Mouse (Mus musculus) heart, embryonic 12.5 days (tissue): ENCODE measurements around the gene Rragc. TPM values are rescaled to one million over a fixed set of nuclear protein-coding genes. Genes with fewer than 3 reads are reported as not detected.
"Not testable (repeated sequence)": the region's sequence is repeated elsewhere in the genome, so short reads cannot be mapped to it uniquely, and the experiment has no call there.

Source experiments
- ATAC-seq: fragments of 200-750 bp; cut with Nextera tagmentation; 2 replicates; pipeline ENCODE4 v1.8.0; 2017; ENCODE audit warnings: moderate TSS enrichment, moderate library complexity; ENCODE audit not compliant: insufficient number of reproducible peaks, low FRiP score
- H3K27ac ChIP-seq: fragments of 300-500 bp; sonication (generic); 2 replicates; pipeline ENCODE4 v1.5.1; 2016; ENCODE audit warnings: mild to moderate bottlenecking, moderate library complexity; ENCODE audit not compliant: poor library complexity, severe bottlenecking
- H3K27me3 ChIP-seq: fragments of 300-500 bp; sonication (generic); replicated peaks from 2 replicates; pipeline ENCODE4 v1.6.1; 2016; ENCODE audit warnings: mild to moderate bottlenecking, moderate library complexity
- H3K36me3 ChIP-seq: fragments of 300-500 bp; sonication (generic); 2 replicates; pipeline ENCODE4 v1.6.1; 2016; ENCODE audit warnings: mild to moderate bottlenecking, moderate library complexity
- H3K4me1 ChIP-seq: fragments of 300-500 bp; sonication (generic); replicated peaks from 2 replicates; pipeline ENCODE4 v1.6.1; 2016; ENCODE audit warnings: mild to moderate bottlenecking
- H3K4me2 ChIP-seq: fragments of 300-500 bp; sonication (generic); 2 replicates; pipeline ENCODE4 v1.6.1; 2016; ENCODE audit warnings: mild to moderate bottlenecking, moderate library complexity
- H3K4me3 ChIP-seq: fragments of 300-500 bp; sonication (generic); 2 replicates; pipeline ENCODE4 v1.5.1; 2016; ENCODE audit warnings: mild to moderate bottlenecking
- H3K9ac ChIP-seq: fragments of 300-500 bp; sonication (generic); 2 replicates; pipeline ENCODE4 v1.6.1; 2016; ENCODE audit warnings: mild to moderate bottlenecking, moderate library complexity
- H3K9me3 ChIP-seq: fragments of 300-500 bp; sonication (generic); replicated peaks from 2 replicates; pipeline ENCODE4 v1.6.1; 2016; ENCODE audit warnings: mild to moderate bottlenecking, moderate library complexity
- WGBS: fragments of 180-500 bp; shearing (Covaris S2); methylation state at CpG from one replicate; pipeline ENCODE4 v1.1.7; 2016; 5-methylcytosine and 5-hydroxymethylcytosine counted together
- polyA plus RNA-seq: library from polyadenylated mRNA; unstranded; fragments of >200 nt; fragmentation: Nextera tagmentation; extraction: Ambion mirVana; gene quantifications from 2 replicates; pipeline ENCODE4 v1.2.1, GENCODE M21; 2016

Rragc gene
- polyA plus RNA-seq, 1 experiment from 2014 or later: 50.1 TPM

GRCm38 (mm10) chr4:123918851-123919250, 1.6 kb downstream of the Rragc start:
- peak overlapping the region; percentile 92 for H3K9ac ChIP-seq
- H3K4me1 ChIP-seq: peaks cover 17% of the 10 kb centered on the region
- peak overlapping the region; percentile 75 for H3K4me3 ChIP-seq
- no peaks in the 10 kb centered on the region for H3K27me3 ChIP-seq
- 69% methylated on average over 2 of the region's 2 CpGs for WGBS
- no peaks in the 10 kb centered on the region for H3K9me3 ChIP-seq
- H3K4me2 ChIP-seq: peak overlapping the region; percentile 84
- H3K27ac ChIP-seq: no peak overlapping the region
- peaks cover 32% of the 10 kb centered on the region for H3K36me3 ChIP-seq
- no peak for ATAC-seq

DNA sequence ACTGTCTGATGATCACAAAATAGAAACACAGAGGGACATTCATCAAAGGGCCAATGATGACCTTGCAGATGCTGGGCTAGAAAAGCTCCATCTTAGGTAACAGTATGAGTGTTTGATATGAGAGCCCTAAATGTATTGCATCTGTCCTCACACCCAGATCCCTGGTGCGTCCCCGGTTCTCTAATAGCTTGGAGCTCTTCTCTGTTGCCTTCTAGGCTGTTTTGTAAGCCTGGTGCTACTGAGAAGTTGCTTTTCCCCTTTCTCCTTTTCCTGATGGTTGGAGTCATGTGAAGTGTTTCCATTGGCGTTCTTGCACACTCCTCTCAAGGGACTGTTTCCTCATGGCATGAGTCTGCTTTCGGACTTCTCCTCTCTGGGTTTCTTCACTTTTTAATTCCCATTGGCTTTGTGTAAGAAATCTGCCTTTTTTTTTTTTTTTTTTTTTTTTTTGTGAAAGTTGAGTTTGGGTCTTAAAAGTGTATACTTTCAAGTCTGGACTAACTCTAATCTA, 3.9 kb downstream of the Rragc start:
- peaks cover 14% of the 10 kb centered on the region for H3K4me1 ChIP-seq
- peaks cover 46% of the 10 kb centered on the region for H3K36me3 ChIP-seq
- no peak overlapping the region for H3K27ac ChIP-seq
- H3K9ac ChIP-seq: no peak overlapping the region
- no peak overlapping the region for H3K4me3 ChIP-seq
- no peak overlapping the region for H3K4me2 ChIP-seq
- 93% methylated on average over 4 of the region's 4 CpGs for WGBS
- no peaks in the 10 kb centered on the region for H3K9me3 ChIP-seq
- H3K27me3 ChIP-seq: no peaks in the 10 kb centered on the region
- ATAC-seq: no peak

DNA sequence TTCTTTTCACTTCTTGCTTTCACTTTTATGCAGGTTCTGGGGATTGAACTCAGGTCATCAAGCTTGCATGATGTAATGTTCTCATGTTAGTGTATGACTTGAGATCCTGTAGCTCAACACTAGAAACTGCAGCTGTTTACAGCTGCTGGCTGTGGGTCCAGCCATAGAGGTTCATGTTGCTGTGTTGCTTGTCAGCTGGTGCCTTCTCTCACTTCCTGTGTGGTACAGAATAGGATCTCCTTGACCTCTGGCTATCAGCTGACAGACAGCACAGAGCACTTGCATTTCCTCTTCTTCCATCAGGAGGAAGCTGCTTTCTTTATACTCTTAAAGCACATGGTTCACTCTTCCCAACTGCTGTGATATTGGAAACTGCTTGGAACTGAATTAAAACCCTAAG, 10.7 kb downstream of the Rragc start:
- no peak overlapping the region for H3K9ac ChIP-seq
- H3K27ac ChIP-seq: no peak overlapping the region
- no peak for ATAC-seq

GRCm38 (mm10) chr4:123929994-123930393, 12.7 kb downstream of the Rragc start:
- H3K36me3 ChIP-seq: peaks cover 81% of the 10 kb centered on the region

More for the DNA sequence above, 10.7 kb downstream of the Rragc start:
- Histone ChIP-seq H3K4me2 (no peak overlapping the region), H3K4me3 (no peak overlapping the region), H3K4me1 (no peaks in the 10 kb centered on the region), H3K9me3 (no peaks in the 10 kb centered on the region), H3K36me3 (peaks cover 81% of the 10 kb centered on the region), H3K27me3 (no peaks in the 10 kb centered on the region)

DNA sequence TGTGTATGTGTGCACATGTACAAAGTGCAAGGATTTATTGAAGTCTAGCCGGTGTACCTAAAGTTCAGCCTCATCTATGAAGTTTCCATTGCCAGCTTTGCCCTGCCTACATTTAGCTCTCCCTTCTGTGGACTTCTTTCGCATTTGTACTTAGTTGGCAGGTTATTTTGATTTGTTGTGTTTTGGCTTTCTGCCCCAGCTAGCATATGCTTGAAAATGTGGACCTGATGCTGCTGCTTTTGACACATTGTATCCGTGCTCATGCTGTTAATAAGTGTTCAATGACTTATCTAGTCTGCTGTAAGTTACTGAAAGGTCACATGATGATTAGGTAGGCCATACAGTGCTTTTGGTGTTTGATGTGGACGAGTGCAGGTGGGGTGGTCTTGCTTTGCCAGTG, 17.1 kb downstream of the Rragc start:
- Histone ChIP-seq H3K4me1 (no peaks in the 10 kb centered on the region), H3K9ac (no peak overlapping the region), H3K9me3 (no peaks in the 10 kb centered on the region), H3K27me3 (no peaks in the 10 kb centered on the region), H3K36me3 (peaks cover 69% of the 10 kb centered on the region), H3K4me3 (no peak overlapping the region), H3K27ac (no peak overlapping the region), H3K4me2 (no peak overlapping the region)
- WGBS: 89% methylated on average over 4 of the region's 4 CpGs
- ATAC-seq: no peak

More at GRCm38 (mm10) chr4:123929994-123930393, 12.7 kb downstream of the Rragc start:
- Histone ChIP-seq H3K27ac (no peak overlapping the region), H3K4me1 (no peaks in the 10 kb centered on the region), H3K9me3 (no peaks in the 10 kb centered on the region), H3K4me3 (no peak overlapping the region), H3K4me2 (no peak overlapping the region), H3K27me3 (no peaks in the 10 kb centered on the region), H3K9ac (no peak overlapping the region)
- WGBS: 93% methylated on average over 4 of the region's 4 CpGs
- no peak for ATAC-seq

- Histone ChIP-seq H3K4me1 (no peaks in the 10 kb centered on the region), H3K36me3 (peaks cover 54% of the 10 kb centered on the region)
- WGBS: 88% methylated on average over 7 of the region's 7 CpGs
These were observed 18.8 kb downstream of the Rragc start for GRCm38 (mm10) chr4:123936059-123936458.

DNA sequence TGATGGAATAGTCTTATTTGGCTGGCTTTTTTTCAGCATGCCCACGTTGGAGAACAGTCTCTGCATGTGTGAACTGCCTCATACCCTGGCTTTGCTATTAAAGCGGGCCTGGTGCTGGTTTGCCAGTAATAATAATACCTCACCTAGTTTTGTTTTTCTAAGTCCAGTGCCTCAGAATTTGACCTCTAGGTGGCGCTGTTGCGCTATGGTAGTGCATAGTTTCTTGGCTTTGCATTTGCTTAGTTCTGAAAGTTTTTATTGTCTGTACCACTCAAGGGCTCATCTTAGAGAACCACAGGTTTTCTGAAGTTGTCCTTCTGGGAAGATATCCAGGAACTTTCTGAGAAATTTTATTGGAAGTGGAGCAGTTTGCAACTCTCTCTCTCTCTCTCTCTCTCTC, 22.6 kb downstream of the Rragc start:
- 5% methylated on average over 4 of the region's 4 CpGs for WGBS
- Histone ChIP-seq H3K9me3 (no peaks in the 10 kb centered on the region), H3K9ac (no peak overlapping the region), H3K4me1 (no peaks in the 10 kb centered on the region), H3K4me2 (no peak overlapping the region), H3K4me3 (no peak overlapping the region), H3K27ac (no peak overlapping the region), H3K27me3 (0 out of 2 replicates have a peak, but pooled peaks cover 5% of the 10 kb centered on the region), H3K36me3 (peaks cover 24% of the 10 kb centered on the region)
- no peak for ATAC-seq

More at GRCm38 (mm10) chr4:123936059-123936458, 18.8 kb downstream of the Rragc start:
- H3K9ac ChIP-seq: no peak overlapping the region
- no peak overlapping the region for H3K4me3 ChIP-seq
- H3K4me2 ChIP-seq: no peak overlapping the region
- H3K27me3 ChIP-seq: no peaks in the 10 kb centered on the region
- ATAC-seq: no peak
- no peaks in the 10 kb centered on the region for H3K9me3 ChIP-seq
- H3K27ac ChIP-seq: no peak overlapping the region

GRCm38 (mm10) chr4:123940878-123941277, 23.6 kb downstream of the Rragc start:
- not testable (repeated sequence) for H3K27ac ChIP-seq, H3K27me3 ChIP-seq, H3K4me1 ChIP-seq, H3K9ac ChIP-seq, H3K4me3 ChIP-seq, H3K9me3 ChIP-seq, ATAC-seq, H3K4me2 ChIP-seq
- peaks cover 14% of the 10 kb centered on the region for H3K36me3 ChIP-seq
- 74% methylated on average over 7 of the region's 7 CpGs for WGBS

DNA sequence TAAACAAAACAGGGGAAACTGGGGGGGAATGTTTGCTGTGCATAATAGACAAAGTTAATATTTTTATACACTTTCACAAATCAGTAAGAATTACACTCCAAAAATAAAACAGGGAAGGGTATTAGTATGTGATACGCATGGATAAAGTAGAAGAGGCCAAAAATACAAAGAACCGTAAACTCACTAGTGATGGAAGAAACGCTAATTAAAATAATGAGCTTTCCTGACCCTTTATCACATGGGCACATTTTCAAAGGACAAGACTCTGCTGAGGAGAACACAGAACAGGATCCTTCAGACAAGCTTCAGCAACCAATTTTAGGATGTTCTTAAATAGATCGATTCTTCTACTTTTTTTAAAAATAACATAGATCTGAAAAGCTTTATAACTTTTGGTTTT, 29.5 kb downstream of the Rragc start:
- H3K9ac ChIP-seq: no peak overlapping the region
- 78% methylated on average over 4 of the region's 4 CpGs for WGBS
- no peaks in the 10 kb centered on the region for H3K36me3 ChIP-seq
- H3K4me3 ChIP-seq: no peak overlapping the region
- no peak overlapping the region for H3K27ac ChIP-seq
- no peak for ATAC-seq
- H3K27me3 ChIP-seq: 0 out of 2 replicates have a peak, but pooled peaks cover 13% of the 10 kb centered on the region
- no peak overlapping the region for H3K4me2 ChIP-seq
- no peaks in the 10 kb centered on the region for H3K9me3 ChIP-seq
- no peaks in the 10 kb centered on the region for H3K4me1 ChIP-seq

GRCm38 (mm10) chr4:123947149-123947548, 29.9 kb downstream of the Rragc start:
- WGBS: 43% methylated on average over 5 of the region's 5 CpGs

DNA sequence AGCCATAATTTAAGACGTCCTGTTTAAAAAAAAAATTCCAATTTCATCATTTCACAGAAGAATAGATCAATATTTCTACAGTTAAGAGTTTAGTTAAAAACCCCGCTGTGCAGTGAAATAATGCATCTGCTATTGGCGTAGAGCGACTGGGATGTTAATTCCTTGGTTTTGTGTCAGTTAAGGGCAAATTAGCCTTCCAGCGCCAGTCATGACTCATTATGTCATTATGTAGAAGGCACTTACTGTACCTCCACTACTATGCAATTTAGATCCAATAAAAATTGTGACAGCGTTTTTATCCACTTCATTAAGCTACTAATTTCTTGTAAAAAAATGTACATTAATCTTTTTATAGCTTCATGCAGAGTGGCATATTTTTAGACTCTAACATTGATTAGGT, 31.7 kb downstream of the Rragc start:
- Histone ChIP-seq H3K4me1 (no peaks in the 10 kb centered on the region), H3K4me3 (no peak overlapping the region), H3K4me2 (no peak overlapping the region), H3K36me3 (no peaks in the 10 kb centered on the region), H3K27me3 (peaks cover 23% of the 10 kb centered on the region; the same call in 1 of the 2 replicates), H3K27ac (no peak overlapping the region), H3K9ac (no peak overlapping the region), H3K9me3 (no peaks in the 10 kb centered on the region)
- 79% methylated on average over 6 of the region's 6 CpGs for WGBS
- ATAC-seq: no peak

More at GRCm38 (mm10) chr4:123947149-123947548, 29.9 kb downstream of the Rragc start:
- no peak for ATAC-seq
- Histone ChIP-seq H3K4me3 (no peak overlapping the region), H3K4me1 (no peaks in the 10 kb centered on the region), H3K9me3 (no peaks in the 10 kb centered on the region), H3K9ac (no peak overlapping the region), H3K4me2 (no peak overlapping the region), H3K36me3 (no peaks in the 10 kb centered on the region), H3K27me3 (peaks cover 16% of the 10 kb centered on the region; the same call in 1 of the 2 replicates), H3K27ac (no peak overlapping the region)

- no peaks in the 10 kb centered on the region for H3K36me3 ChIP-seq
These were observed 32.4 kb downstream of the Rragc start for GRCm38 (mm10) chr4:123949649-123950048.

More at GRCm38 (mm10) chr4:123949649-123950048, 32.4 kb downstream of the Rragc start:
- Histone ChIP-seq H3K27me3 (peaks cover 23% of the 10 kb centered on the region; the same call in 1 of the 2 replicates), H3K27ac (no peak overlapping the region), H3K4me2 (no peak overlapping the region), H3K4me1 (no peaks in the 10 kb centered on the region), H3K4me3 (no peak overlapping the region), H3K9ac (no peak overlapping the region), H3K9me3 (no peaks in the 10 kb centered on the region)
- no peak for ATAC-seq
- WGBS: 74% methylated on average over 10 of the region's 10 CpGs
